Mouse (Mus musculus) limb, embryonic 11.5 days (tissue): ENCODE measurements at regions not wholly inside any gene's neighbourhood (a gene's known extent, or its start where the extent isn't known, plus 50 kb on each side); places are given as distances from the start of the nearest gene placed in this dataset.

Experiments used
- ATAC-seq: fragments of 200-750 bp; cut with Nextera tagmentation; 2 replicates; pipeline ENCODE4 v1.8.0; 2017; ENCODE audit warnings: low read depth; ENCODE audit not compliant: insufficient number of reproducible peaks, low FRiP score, low TSS enrichment
- DNase-seq: peaks from one replicate; pipeline ENCODE4 v3.0.0-alpha.2; 2015; ENCODE audit warnings: low spot score
- H3K27ac ChIP-seq: fragments of 300-500 bp; sonication (generic); replicated peaks from 2 replicates; pipeline ENCODE4 v1.5.1; 2014; ENCODE audit warnings: low read depth, mild to moderate bottlenecking, low read length
- H3K27me3 ChIP-seq: fragments of 300-500 bp; sonication (generic); 2 replicates; pipeline ENCODE4 v1.6.1; 2014; ENCODE audit warnings: mild to moderate bottlenecking, low read length, mixed read lengths; ENCODE audit not compliant: control insufficient read depth, insufficient read depth
- H3K36me3 ChIP-seq: fragments of 300-500 bp; sonication (generic); 2 replicates; pipeline ENCODE4 v1.6.1; 2014; ENCODE audit warnings: mild to moderate bottlenecking, low read length, moderate library complexity, mixed read lengths; ENCODE audit not compliant: control insufficient read depth, insufficient read depth
- H3K4me1 ChIP-seq: fragments of 300-500 bp; sonication (generic); 2 replicates; pipeline ENCODE4 v1.6.1; 2014; ENCODE audit warnings: low read length, mixed read lengths; ENCODE audit not compliant: control insufficient read depth, insufficient read depth
- H3K4me2 ChIP-seq: fragments of 300-500 bp; sonication (generic); 2 replicates; pipeline ENCODE4 v1.6.1; 2014; ENCODE audit warnings: low read depth, mild to moderate bottlenecking, moderate library complexity; ENCODE audit not compliant: severe bottlenecking
- H3K4me3 ChIP-seq: fragments of 300-500 bp; sonication (generic); 2 replicates; pipeline ENCODE4 v1.5.1; 2014; ENCODE audit warnings: low read depth, low read length
- H3K9ac ChIP-seq: fragments of 300-500 bp; sonication (generic); 2 replicates; pipeline ENCODE4 v1.6.1; 2014; ENCODE audit warnings: mild to moderate bottlenecking, low read length
- H3K9me3 ChIP-seq: fragments of 300-500 bp; sonication (generic); 2 replicates; pipeline ENCODE4 v1.6.1; 2016; ENCODE audit warnings: low read length; ENCODE audit not compliant: control insufficient read depth
- WGBS: fragments of 180-500 bp; shearing (Covaris S2); extraction: QIAGEN DNeasy Blood & Tissue Kit; methylation state at CpG from one replicate; pipeline ENCODE4 v1.1.7; 2014; 5-methylcytosine and 5-hydroxymethylcytosine counted together

DNA sequence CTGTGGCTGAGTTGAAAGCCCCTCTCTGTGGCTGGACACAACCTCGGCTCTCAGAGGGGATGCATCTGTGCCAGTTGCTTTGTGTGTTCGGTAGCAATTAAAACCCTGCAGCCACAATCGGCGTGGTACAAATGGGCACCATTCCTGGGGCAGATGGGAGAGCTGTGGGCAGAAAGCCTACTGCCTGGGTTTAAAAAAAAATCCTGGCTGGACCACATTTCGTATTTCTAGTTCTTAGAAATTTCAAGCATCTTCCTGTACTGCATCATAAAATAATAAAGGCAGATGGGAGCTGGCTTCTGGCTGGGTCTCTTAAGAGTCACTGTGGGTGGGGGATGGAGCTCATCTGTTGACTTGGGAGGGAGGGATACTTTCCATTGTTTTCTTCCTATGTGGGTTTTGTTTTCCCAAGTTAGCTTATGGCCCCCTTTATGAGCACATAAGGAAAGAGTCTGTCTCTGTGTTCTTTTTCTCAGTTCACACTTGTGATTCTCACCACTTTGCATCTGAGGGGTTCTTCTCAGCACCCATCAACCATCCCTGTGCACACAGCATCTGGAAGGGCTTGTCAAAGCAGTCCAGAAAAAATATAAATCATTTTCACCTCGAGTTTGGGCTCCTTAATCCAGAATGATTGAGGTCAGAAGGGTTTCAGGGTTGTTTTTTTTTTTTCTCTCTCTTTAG lies 80.5 kb upstream of the Pum3 start:
- no peaks in the 10 kb centered on the region for H3K4me1 ChIP-seq
- no peaks in the 10 kb centered on the region for H3K36me3 ChIP-seq
- DNase-seq: no peak
- H3K4me3 ChIP-seq: no peak overlapping the region
- no peak overlapping the region for H3K9ac ChIP-seq
- no peak overlapping the region for H3K27ac ChIP-seq
- H3K9me3 ChIP-seq: no peaks in the 10 kb centered on the region
- H3K4me2 ChIP-seq: no peak overlapping the region
- 71% methylated on average over 6 of the region's 6 CpGs for WGBS
- no peak for ATAC-seq
- no peaks in the 10 kb centered on the region for H3K27me3 ChIP-seq

DNA sequence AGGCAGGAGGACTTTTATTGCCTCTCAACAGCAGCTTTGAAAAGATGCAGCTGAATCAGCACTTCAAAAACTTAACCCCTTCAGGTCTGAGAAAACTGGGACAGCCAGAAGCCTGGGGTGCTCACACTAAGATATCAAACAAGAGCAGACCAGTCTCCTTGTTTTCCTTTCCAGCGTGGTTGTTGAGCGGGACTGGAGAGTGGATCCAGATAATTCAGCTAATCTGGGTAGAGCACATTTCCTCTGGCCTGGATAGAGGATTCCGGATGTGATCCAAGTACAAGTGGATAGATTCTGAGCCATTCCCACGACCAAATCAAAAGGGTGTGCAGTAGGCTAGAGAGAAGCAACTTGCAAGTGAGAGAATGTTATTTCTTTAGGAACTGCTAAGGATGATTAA lies 68.7 kb upstream of the Pum3 start:
- no peak overlapping the region for H3K27ac ChIP-seq
- H3K4me1 ChIP-seq: no peaks in the 10 kb centered on the region
- DNase-seq: no peak
- H3K4me3 ChIP-seq: no peak overlapping the region
- H3K9me3 ChIP-seq: no peaks in the 10 kb centered on the region
- H3K27me3 ChIP-seq: no peaks in the 10 kb centered on the region
- no peak for ATAC-seq
- H3K36me3 ChIP-seq: no peaks in the 10 kb centered on the region
- H3K4me2 ChIP-seq: no peak overlapping the region
- WGBS: 87% methylated on average over 4 of the region's 4 CpGs
- H3K9ac ChIP-seq: no peak overlapping the region

DNA sequence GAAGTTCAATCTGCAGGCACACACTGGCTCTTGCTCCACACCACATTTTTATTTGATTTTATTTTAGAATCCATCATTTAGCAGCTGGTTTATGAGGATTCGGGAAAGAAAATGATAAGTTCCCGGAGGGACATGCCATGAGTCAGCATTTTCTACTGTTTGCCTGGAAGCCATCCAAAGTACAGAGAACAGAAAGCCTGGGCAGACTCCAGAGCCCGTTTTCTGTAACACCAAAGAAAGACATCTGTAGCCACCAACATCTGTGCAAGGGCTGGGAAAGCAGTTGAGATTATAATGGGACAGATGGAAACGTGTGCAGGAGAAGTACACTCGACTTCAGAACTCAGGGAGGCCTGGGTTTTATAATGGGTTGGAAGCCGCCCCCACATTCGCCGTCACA lies 62.8 kb upstream of the Pum3 start:
- no peak overlapping the region for H3K27ac ChIP-seq
- no peaks in the 10 kb centered on the region for H3K9me3 ChIP-seq
- no peak overlapping the region for H3K4me2 ChIP-seq
- no peak overlapping the region for H3K4me3 ChIP-seq
- DNase-seq (no peak), ATAC-seq (no peak)
- H3K9ac ChIP-seq: no peak overlapping the region
- H3K36me3 ChIP-seq: no peaks in the 10 kb centered on the region
- H3K4me1 ChIP-seq: no peaks in the 10 kb centered on the region
- 93% methylated on average over 8 of the region's 8 CpGs for WGBS
- H3K27me3 ChIP-seq: no peaks in the 10 kb centered on the region

DNA sequence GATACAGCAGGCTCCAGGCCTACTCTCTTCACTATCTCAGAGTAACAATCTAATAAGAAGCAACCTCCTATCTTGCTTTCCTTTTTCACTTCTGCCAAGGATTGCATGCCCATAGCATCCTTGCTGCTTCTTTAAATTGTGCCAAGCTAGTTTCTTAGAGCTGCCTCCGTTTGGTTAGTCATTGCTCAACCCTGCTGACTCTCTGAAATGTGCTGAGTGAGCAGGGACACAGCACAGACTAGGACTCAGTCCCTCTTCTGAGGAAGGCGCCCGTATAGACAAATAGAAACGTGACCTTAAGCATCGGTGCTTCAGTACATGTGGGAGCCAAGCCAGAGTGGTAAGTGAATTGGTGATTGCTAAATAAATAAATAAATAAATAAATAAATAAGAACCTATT lies 62.2 kb upstream of the Pum3 start:
- ATAC-seq (no peak), DNase-seq (no peak)
- Histone ChIP-seq H3K4me3 (no peak overlapping the region), H3K4me2 (no peak overlapping the region), H3K4me1 (no peaks in the 10 kb centered on the region), H3K9ac (no peak overlapping the region), H3K36me3 (no peaks in the 10 kb centered on the region), H3K27me3 (no peaks in the 10 kb centered on the region), H3K9me3 (no peaks in the 10 kb centered on the region), H3K27ac (no peak overlapping the region)
- WGBS: 92% methylated on average over 5 of the region's 5 CpGs

DNA sequence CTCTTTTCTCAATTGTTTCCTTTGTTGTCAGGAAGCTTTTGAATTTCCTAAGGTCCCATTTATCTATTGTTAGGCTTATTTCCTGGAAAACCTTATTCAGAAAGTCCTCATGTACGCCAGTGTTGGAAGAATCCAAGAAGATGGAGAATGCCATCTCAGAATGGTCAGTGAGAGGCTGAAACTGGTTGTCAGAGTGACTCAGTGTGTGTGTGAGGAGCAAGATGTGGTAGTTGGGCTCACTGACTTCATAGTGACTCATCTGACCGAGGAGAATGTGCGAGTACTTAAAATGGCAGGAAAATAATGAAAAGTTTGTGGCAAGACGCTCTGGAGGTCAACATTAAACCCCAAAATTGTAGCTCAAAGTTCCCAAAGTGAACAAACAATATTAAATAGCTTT lies 59.4 kb upstream of the Pum3 start:
- ATAC-seq (no peak), DNase-seq (no peak)
- no peak overlapping the region for H3K4me3 ChIP-seq
- no peaks in the 10 kb centered on the region for H3K27me3 ChIP-seq
- no peak overlapping the region for H3K27ac ChIP-seq
- H3K4me2 ChIP-seq: no peak overlapping the region
- H3K4me1 ChIP-seq: no peaks in the 10 kb centered on the region
- H3K9me3 ChIP-seq: no peaks in the 10 kb centered on the region
- H3K36me3 ChIP-seq: no peaks in the 10 kb centered on the region
- WGBS: 91% methylated on average over 4 of the region's 4 CpGs
- H3K9ac ChIP-seq: no peak overlapping the region
